8 mouse cellular contexts compared by ENCODE assay signal in genomic region chr17:32099943-32100586, GRCm38 (mm10).
A peak's percentile ranks its signal among the peaks of the same experiment; 100 is the strongest.
DNase-seq lines count a peak whose midpoint lies in the region; ATAC-seq lines count a peak whose summit lies in the region.

No protein-coding gene starts in this region.

- intact Hi-C loops in heart, postnatal 36 days (cut with DNase I), result no loop called here

- 0 out of 2 replicates have a peak overlapping the region, but pooled peaks have one; percentile 19 for H3K9ac ChIP-seq in embryonic facial prominence, embryonic 15.5 days
- H3K9ac ChIP-seq in stomach, embryonic 15.5 days, result 0 out of 2 replicates have a peak overlapping the region, but pooled peaks have one; percentile 2

- DNase-seq in CD4-positive helper T cell, adult 2 months (ENCODE audit: low read depth, low spot score), result peak; percentile 65
- peak; percentile 89 for DNase-seq in adrenal gland, postnatal 14 days
- DNase-seq in heart, postnatal 36 days, result peak; percentile 58 to 61
- DNase-seq in limb, embryonic 10.5 days (ENCODE audit: low spot score), result peak; percentile 84
- peak; percentile 82 for DNase-seq in midbrain, embryonic 10.5 days (ENCODE audit: low spot score)

- peak overlapping the region; percentile 90 for H3K4me2 ChIP-seq in embryonic facial prominence, embryonic 15.5 days (replicated peaks)
- H3K4me2 ChIP-seq in stomach, embryonic 15.5 days, result peak overlapping the region; percentile 96

- H3K36me3 ChIP-seq in embryonic facial prominence, embryonic 15.5 days, result no peaks in the 10 kb centered on the region
- no peaks in the 10 kb centered on the region for H3K36me3 ChIP-seq in limb, embryonic 10.5 days
- H3K36me3 ChIP-seq in midbrain, embryonic 10.5 days, result no peaks in the 10 kb centered on the region
- H3K36me3 ChIP-seq in stomach, embryonic 15.5 days, result no peaks in the 10 kb centered on the region

- H3K27me3 ChIP-seq in embryonic facial prominence, embryonic 15.5 days, result peaks cover 30% of the 10 kb centered on the region
- peaks cover 63% of the 10 kb centered on the region for H3K27me3 ChIP-seq in limb, embryonic 10.5 days (ENCODE audit: low read depth, poor library complexity, severe bottlenecking)
- peaks cover 53% of the 10 kb centered on the region for H3K27me3 ChIP-seq in midbrain, embryonic 10.5 days (ENCODE audit: low read depth, poor library complexity, severe bottlenecking)
- H3K27me3 ChIP-seq in stomach, embryonic 15.5 days (replicated peaks), result peaks cover 10% of the 10 kb centered on the region; the same call in 1 of the 2 replicates

- H3K9me3 ChIP-seq in embryonic facial prominence, embryonic 15.5 days (replicated peaks), result no peaks in the 10 kb centered on the region
- H3K9me3 ChIP-seq in limb, embryonic 10.5 days (replicated peaks), result no peaks in the 10 kb centered on the region
- no peaks in the 10 kb centered on the region for H3K9me3 ChIP-seq in midbrain, embryonic 10.5 days (replicated peaks)
- no peaks in the 10 kb centered on the region for H3K9me3 ChIP-seq in stomach, embryonic 15.5 days

- 1% methylated on average over 44 of the region's 44 CpGs for WGBS in embryonic facial prominence, embryonic 15.5 days
- WGBS in limb, embryonic 10.5 days, result 2% methylated on average over 44 of the region's 44 CpGs
- 2% methylated on average over 44 of the region's 44 CpGs for WGBS in midbrain, embryonic 10.5 days
- WGBS in stomach, embryonic 15.5 days, result under 1% methylated on average over 44 of the region's 44 CpGs

- peak overlapping the region; percentile 47 for H3K4me3 ChIP-seq in embryonic facial prominence, embryonic 15.5 days (replicated peaks)
- peak overlapping the region; percentile 60 for H3K4me3 ChIP-seq in limb, embryonic 10.5 days
- peak overlapping the region; percentile 57 for H3K4me3 ChIP-seq in midbrain, embryonic 10.5 days
- H3K4me3 ChIP-seq in stomach, embryonic 15.5 days (replicated peaks), result peak overlapping the region; percentile 45

- no peak overlapping the region for H3K27ac ChIP-seq in embryonic facial prominence, embryonic 15.5 days (replicated peaks)
- H3K27ac ChIP-seq in limb, embryonic 10.5 days, result peak overlapping the region; percentile 63
- H3K27ac ChIP-seq in midbrain, embryonic 10.5 days (replicated peaks), result peak overlapping the region; percentile 63
- H3K27ac ChIP-seq in stomach, embryonic 15.5 days, result no peak overlapping the region

- peak; percentile 71; the same call in 1 of the 2 replicates for ATAC-seq in embryonic facial prominence, embryonic 15.5 days (ENCODE audit: insufficient number of reproducible peaks, low FRiP score, low TSS enrichment, low read depth)
- peak; percentile 85 for ATAC-seq in stomach, embryonic 15.5 days (ENCODE audit: insufficient read depth, low FRiP score, low read depth)
- ATAC-seq in activated CD4-positive, CD25-positive, alpha-beta regulatory T cell, adult 4 months, result no peak

- H3K4me1 ChIP-seq in embryonic facial prominence, embryonic 15.5 days, result peaks cover 10% of the 10 kb centered on the region
- H3K4me1 ChIP-seq in limb, embryonic 10.5 days, result peaks cover 13% of the 10 kb centered on the region
- H3K4me1 ChIP-seq in midbrain, embryonic 10.5 days, result peaks cover 17% of the 10 kb centered on the region
- H3K4me1 ChIP-seq in stomach, embryonic 15.5 days, result peaks cover 11% of the 10 kb centered on the region; the same call in 1 of the 2 replicates

Comparison
In these comparisons a context has a peak if more than half of its experiments do, and no peak if none do; other contexts are left out.
1. H3K27ac ChIP-seq: peak in limb, embryonic 10.5 days (single experiment) and midbrain, embryonic 10.5 days (single experiment); none in embryonic facial prominence, embryonic 15.5 days (single experiment) and stomach, embryonic 15.5 days (single experiment).
2. Peak in every context shown above with its lines, with median percentiles within 50 percentile points of each other: DNase-seq and H3K4me3 ChIP-seq.